Mouse (Mus musculus) CH12.LX (cell line): ENCODE results near the gene Cldn9. TPM values are rescaled to one million over a fixed set of nuclear protein-coding genes. Genes with fewer than 3 reads are reported as not detected.
A peak's percentile ranks its signal among the peaks of the same experiment; 100 is the strongest.

Experiments used
- DNase-seq: peaks from one replicate; pipeline ENCODE4 v3.0.0-alpha.2; 2013; ENCODE audit errors: extremely low read depth
- H3K27ac ChIP-seq: 2 replicates; pipeline ENCODE4 v1.5.1; 2012; ENCODE audit warnings: low read depth, mild to moderate bottlenecking, control low read depth, moderate library complexity; ENCODE audit not compliant: insufficient read depth
- H3K27me3 ChIP-seq: replicated peaks from 2 replicates; pipeline ENCODE3; 2012; ENCODE audit warnings: inconsistent platforms
- H3K36me3 ChIP-seq, 2 experiments: replicated peaks in 1 of 2; 2 replicates each; pipeline versions ENCODE3 to v1.6.1; 2012; ENCODE audit warnings: inconsistent platforms in 1 of 2, low read length in 1 of 2, mild to moderate bottlenecking in 1 of 2, mixed read lengths in 1 of 2, moderate library complexity in 1 of 2; ENCODE audit not compliant: control insufficient read depth in 1 of 2, insufficient read depth in 1 of 2
- H3K4me1 ChIP-seq, 2 experiments: 2 replicates each; pipeline ENCODE4 v1.6.1; 2012; ENCODE audit warnings: inconsistent platforms in 1 of 2, moderate library complexity in 1 of 2; ENCODE audit not compliant: insufficient read depth in 2 of 2, control insufficient read depth in 1 of 2
- H3K4me2 ChIP-seq: 2 replicates; pipeline ENCODE4 v1.6.1; 2012; ENCODE audit warnings: low read depth, mild to moderate bottlenecking, control low read depth; ENCODE audit not compliant: poor library complexity, insufficient read depth, severe bottlenecking
- H3K4me3 ChIP-seq, 3 experiments: fragments of 150-350 bp in 1 of 3; sonication (generic) in 1 of 3; replicated peaks in 1 of 3; 2 replicates each; pipeline versions ENCODE3 to v1.5.1; 2011 to 2012; ENCODE audit warnings: low read depth in 2 of 3, low read length in 2 of 3, mild to moderate bottlenecking in 2 of 3, moderate library complexity in 2 of 3, control low read depth in 1 of 3, improper control_type of control experiment in 1 of 3, inconsistent platforms in 1 of 3, mixed read lengths in 1 of 3; ENCODE audit not compliant: poor library complexity in 1 of 3
- H3K79me2 ChIP-seq: replicated peaks from 2 replicates; pipeline ENCODE4 v1.6.1; 2012; ENCODE audit warnings: mild to moderate bottlenecking, moderate library complexity; ENCODE audit not compliant: control insufficient read depth, poor library complexity, insufficient read depth, severe bottlenecking; ENCODE audit errors: extremely low read depth
- H3K9ac ChIP-seq: 2 replicates; pipeline ENCODE4 v1.6.1; 2012; ENCODE audit warnings: low read depth, mild to moderate bottlenecking, control low read depth, moderate library complexity; ENCODE audit not compliant: insufficient read depth
- H3K9me3 ChIP-seq: replicated peaks from 2 replicates; pipeline ENCODE3; 2012; ENCODE audit warnings: low read length, inconsistent platforms, mixed read lengths
- CHD2 ChIP-seq: IDR thresholded peaks from 2 replicates; pipeline ENCODE4 v1.6.1; 2011; ENCODE audit warnings: low read length, improper control_type of control experiment
- CTCF ChIP-seq, 2 experiments: IDR thresholded peaks in 1 of 2; conservative IDR thresholded peaks in 1 of 2; 2 replicates each; pipeline ENCODE4 v1.5.1; 2011 to 2012; ENCODE audit warnings: low read depth in 2 of 2, low read length in 2 of 2, improper control_type of control experiment in 1 of 2, inconsistent platforms in 1 of 2, mild to moderate bottlenecking in 1 of 2, moderate library complexity in 1 of 2
- E2F4 ChIP-seq: IDR thresholded peaks from 2 replicates; pipeline ENCODE4 v1.6.1; 2011; ENCODE audit warnings: low read depth, low read length, improper control_type of control experiment; ENCODE audit not compliant: insufficient replicate concordance
- ELF1 ChIP-seq: IDR thresholded peaks from 2 replicates; pipeline ENCODE4 v1.6.1; 2014; ENCODE audit warnings: low read depth, mild to moderate bottlenecking, inconsistent platforms, low read length, improper control_type of control experiment
- ETS1 ChIP-seq: conservative IDR thresholded peaks from 2 replicates; pipeline ENCODE4 v1.6.1; 2012; ENCODE audit warnings: low read depth, mild to moderate bottlenecking, inconsistent platforms, low read length, improper control_type of control experiment, moderate library complexity
- GABPA ChIP-seq: IDR thresholded peaks from 2 replicates; pipeline ENCODE4 v1.6.1; 2012; ENCODE audit warnings: low read depth, low read length, improper control_type of control experiment, inconsistent platforms; ENCODE audit not compliant: insufficient replicate concordance
- JUN ChIP-seq: IDR thresholded peaks from 2 replicates; pipeline ENCODE4 v1.6.1; 2011; ENCODE audit warnings: low read depth, mild to moderate bottlenecking, low read length, improper control_type of control experiment, moderate library complexity; ENCODE audit not compliant: insufficient read depth
- JUND ChIP-seq: conservative IDR thresholded peaks from 2 replicates; pipeline ENCODE4 v1.6.1; 2011; ENCODE audit warnings: low read depth, low read length, improper control_type of control experiment
- KAT2A ChIP-seq: IDR thresholded peaks from 2 replicates; pipeline ENCODE4 v1.6.1; 2012; ENCODE audit warnings: low read length, improper control_type of control experiment, inconsistent platforms; ENCODE audit not compliant: insufficient replicate concordance
- MAFK ChIP-seq: IDR thresholded peaks from 2 replicates; pipeline ENCODE4 v1.6.1; 2011; ENCODE audit warnings: low read length, improper control_type of control experiment; ENCODE audit not compliant: insufficient replicate concordance
- MAX ChIP-seq: IDR thresholded peaks from 2 replicates; pipeline ENCODE4 v1.6.1; 2011; ENCODE audit warnings: low read length, improper control_type of control experiment
- MYC ChIP-seq: IDR thresholded peaks from 2 replicates; pipeline ENCODE4 v1.6.1; 2011; ENCODE audit warnings: low read depth, mild to moderate bottlenecking, improper control_type of control experiment, low read length
- NELFE ChIP-seq: IDR thresholded peaks from 2 replicates; pipeline ENCODE4 v1.6.1; 2011; ENCODE audit warnings: low read depth, low read length, improper control_type of control experiment
- NRF1 ChIP-seq: IDR thresholded peaks from 2 replicates; pipeline ENCODE4 v1.6.1; 2014; ENCODE audit warnings: low read depth, mild to moderate bottlenecking, inconsistent platforms, low read length, improper control_type of control experiment, moderate library complexity
- POLR2A ChIP-seq: IDR thresholded peaks from 2 replicates; pipeline ENCODE4 v1.6.1; 2011; ENCODE audit warnings: low read depth, mild to moderate bottlenecking, improper control_type of control experiment, low read length
- POLR2AphosphoS2 ChIP-seq: IDR thresholded peaks from 2 replicates; pipeline ENCODE4 v1.6.1; 2011; ENCODE audit warnings: low read depth, low read length, improper control_type of control experiment
- RAD21 ChIP-seq: IDR thresholded peaks from 2 replicates; pipeline ENCODE4 v1.6.1; 2011; ENCODE audit warnings: low read depth, mild to moderate bottlenecking, low read length, improper control_type of control experiment, moderate library complexity
- SMC3 ChIP-seq: IDR thresholded peaks from 2 replicates; pipeline ENCODE4 v1.6.1; 2011; ENCODE audit warnings: low read depth, low read length, improper control_type of control experiment
- TBP ChIP-seq: conservative IDR thresholded peaks from 2 replicates; pipeline ENCODE4 v1.6.1; 2011; ENCODE audit warnings: low read depth, low read length, improper control_type of control experiment
- TCF12 ChIP-seq: IDR thresholded peaks from 2 replicates; pipeline ENCODE4 v1.6.1; 2014; ENCODE audit warnings: low read depth, mild to moderate bottlenecking, inconsistent platforms, low read length, improper control_type of control experiment
- UBTF ChIP-seq: IDR thresholded peaks from 2 replicates; pipeline ENCODE4 v1.6.1; 2012; ENCODE audit warnings: low read depth, mild to moderate bottlenecking, inconsistent platforms, low read length, improper control_type of control experiment, moderate library complexity
- ZC3H11A ChIP-seq: IDR thresholded peaks from 2 replicates; pipeline ENCODE4 v1.6.1; 2012; ENCODE audit warnings: low read depth, mild to moderate bottlenecking, inconsistent platforms, low read length, improper control_type of control experiment
- ZKSCAN1 ChIP-seq: IDR thresholded peaks from 2 replicates; pipeline ENCODE4 v1.6.1; 2012; ENCODE audit warnings: low read depth, inconsistent platforms, low read length, improper control_type of control experiment, borderline replicate concordance
- ZMIZ1 ChIP-seq: IDR thresholded peaks from 2 replicates; pipeline ENCODE4 v1.6.1; 2012; ENCODE audit warnings: low read depth, mild to moderate bottlenecking, inconsistent platforms, low read length, improper control_type of control experiment
- ZNF384 ChIP-seq: IDR thresholded peaks from 2 replicates; pipeline ENCODE4 v1.6.1; 2012; ENCODE audit warnings: low read depth, low read length, improper control_type of control experiment, inconsistent platforms
- dilution Hi-C: fragments of 300-500 bp; cut with MboI; formaldehyde crosslinking; loops from 2 replicates; pipeline ENCODE4 v1.14.3; 2020; ENCODE audit warnings: low sequenced_read_pairs; ENCODE audit not compliant: extremely low pct_unique_long_range_greater_than_20kb, extremely low pct_ligation_motif_present
- in situ Hi-C: fragments of 300-500 bp; cut with MboI; formaldehyde crosslinking; loops from 3 replicates; pipeline ENCODE4 v1.14.3; 2019; ENCODE audit warnings: low sequenced_read_pairs, low pct_ligation_motif_present, low pct_unique_long_range_greater_than_20kb, mixed read lengths
- polyA plus RNA-seq: library from polyadenylated mRNA; unstranded; fragments of >175 nt; gene quantifications from 2 replicates; pipeline ENCODE4 v1.2.1, GENCODE M21; 2012; ENCODE audit warnings: low read depth; ENCODE audit not compliant: insufficient read length
- total RNA-seq, 2 experiments: library from RNA; depleted of rRNA; stranded (reverse); fragments of 300-350 nt in 1 of 2; fragments of >200 nt in 1 of 2; gene quantifications; 2 replicates each; pipeline ENCODE4 v1.2.3; 2012 to 2014

The Cldn9 gene
- total and polyA plus RNA-seq, 3 experiments: not detected

DNA sequence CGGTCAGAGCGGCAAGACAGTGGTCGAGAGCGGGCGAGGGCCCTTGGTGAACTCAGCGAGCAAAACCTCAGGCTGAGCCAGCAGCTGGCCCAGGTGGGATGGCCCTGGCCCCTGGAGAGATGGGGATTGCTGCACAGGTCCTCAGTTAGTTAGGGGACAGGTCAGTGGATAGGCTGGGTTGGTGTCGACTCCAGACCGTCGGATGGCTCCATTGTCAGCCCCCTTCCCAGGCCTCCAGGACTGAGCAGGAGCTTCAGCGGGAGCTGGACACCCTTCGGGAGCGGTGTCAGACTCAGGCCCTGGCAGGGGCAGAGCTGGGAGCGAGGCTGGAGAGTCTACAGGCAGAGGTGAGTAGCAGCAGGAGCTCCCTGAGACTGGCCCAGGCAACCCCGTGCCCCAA is 18.3 kb downstream of the Cldn9 start:
- H3K79me2 ChIP-seq: no peaks in the 10 kb centered on the region
- no peak for TF ChIP-seq GABPA
- TF ChIP-seq E2F4: no peak
- TF ChIP-seq NRF1: no peak
- TF ChIP-seq KAT2A: no peak
- TF ChIP-seq ZNF384: no peak
- TF ChIP-seq POLR2A: no peak
- no peak for TF ChIP-seq RAD21
- TF ChIP-seq MYC: no peak
- TF ChIP-seq JUND: no peak
- H3K4me1 ChIP-seq: peaks cover 6 to 12% of the 10 kb centered on the region in 2 experiments; a peak in 3 of 4 replicates
- H3K9me3 ChIP-seq: no peaks in the 10 kb centered on the region
- no peak overlapping the region for H3K27ac ChIP-seq
- peaks cover 18 to 53% of the 10 kb centered on the region in 2 experiments for H3K36me3 ChIP-seq
- peaks cover 31% of the 10 kb centered on the region for H3K27me3 ChIP-seq
- no peak overlapping the region for H3K4me2 ChIP-seq
- no peak for DNase-seq
- dilution Hi-C loops (no loop called here), in situ Hi-C loops (loop anchor here (10.0 kb wide), 1 partner anchor 299 kb away; no protein-coding TSS in a partner anchor)
- H3K9ac ChIP-seq: no peak overlapping the region
- H3K4me3 ChIP-seq: no peak overlapping the region

DNA sequence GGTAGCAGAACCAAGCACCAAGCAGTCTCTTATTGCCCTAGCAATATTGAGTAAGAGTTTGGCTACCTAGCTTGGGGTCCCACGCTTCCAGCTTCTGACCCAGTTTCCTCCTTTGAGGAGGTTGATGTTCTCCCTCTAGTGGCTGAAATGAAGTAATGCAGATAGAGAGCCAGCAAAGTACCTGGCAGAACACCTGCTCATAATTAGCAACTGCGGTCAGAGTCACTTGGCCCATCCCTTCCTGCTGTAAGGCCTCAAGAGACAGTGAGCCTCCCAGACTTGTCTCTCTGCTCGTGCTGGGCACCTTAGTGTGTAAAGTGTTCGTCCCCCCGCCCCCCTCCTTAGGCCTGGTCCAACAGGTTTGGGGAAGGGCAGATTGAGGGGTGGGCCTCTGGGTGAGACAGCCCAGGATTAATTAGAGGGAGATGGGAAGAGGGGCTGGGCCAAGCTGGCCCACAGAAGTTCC is 19.2 kb downstream of the Cldn9 start:
- in situ Hi-C loops: loop anchor here (5.0 to 10.0 kb wide), 2 partner anchors 38 to 300 kb away; no protein-coding TSS in a partner anchor
- no peak overlapping the region for H3K9ac ChIP-seq

More for the DNA sequence above, 19.2 kb downstream of the Cldn9 start:
- no peaks in the 10 kb centered on the region for H3K79me2 ChIP-seq
- DNase-seq: no peak
- H3K4me2 ChIP-seq: no peak overlapping the region
- no peak overlapping the region for H3K27ac ChIP-seq
- peaks cover 9 to 44% of the 10 kb centered on the region in 2 experiments for H3K36me3 ChIP-seq
- H3K9me3 ChIP-seq: no peaks in the 10 kb centered on the region
- H3K4me3 ChIP-seq: no peak overlapping the region
- TF ChIP-seq MAX: no peak
- TF ChIP-seq MAFK: no peak
- TF ChIP-seq POLR2A: no peak
- peak; percentile 51 for TF ChIP-seq SMC3
- TF ChIP-seq POLR2AphosphoS2: no peak
- no peak for TF ChIP-seq UBTF
- TF ChIP-seq TCF12: no peak
- no peak for TF ChIP-seq CHD2
- TF ChIP-seq ZC3H11A: no peak
- no peak for TF ChIP-seq ETS1
- no peak for TF ChIP-seq TBP
- no peak for TF ChIP-seq ZNF384
- TF ChIP-seq NELFE: no peak
- TF ChIP-seq ZKSCAN1: no peak
- peak; percentile 36 for TF ChIP-seq RAD21
- TF ChIP-seq KAT2A: no peak
- no peak for TF ChIP-seq E2F4
- no peak for TF ChIP-seq ELF1
- no peak for TF ChIP-seq JUN
- no peak for TF ChIP-seq ZMIZ1
- TF ChIP-seq JUND: no peak
- TF ChIP-seq CTCF (conservative IDR thresholded peaks at IDR 0.05 in 1 of 2, IDR thresholded peaks at IDR 0.05 in 1 of 2; ENCODE audit: low read depth in 2 of 2, low read length in 2 of 2): peak; percentile 76 to 93
- TF ChIP-seq NRF1: no peak
- TF ChIP-seq, all 38 proteins: peak for 3
- Histone ChIP-seq H3K4me1 (peaks cover 7 to 12% of the 10 kb centered on the region in 2 experiments; a peak in 3 of 4 replicates), H3K27me3 (peaks cover 40% of the 10 kb centered on the region)
- dilution Hi-C loops: no loop called here
